Mouse (Mus musculus): ENCODE data around the gene Spock1. TPM values are rescaled to one million over a fixed set of nuclear protein-coding genes. Genes with fewer than 3 reads are reported as not detected.
A peak's percentile ranks its signal among the peaks of the same experiment; 100 is the strongest.
"Not testable (repeated sequence)": the region's sequence is repeated elsewhere in the genome, so short reads cannot be mapped to it uniquely, and the experiment has no call there.

Gene Spock1
- total RNA-seq, 2 experiments from 2014 or later, result not detected

GRCm38 (mm10) chr13:57522319-57522718 is 385.8 kb downstream of the Spock1 start:
- no peak for ATAC-seq (replicated peaks; ENCODE audit: poor library complexity)

- no peak for ATAC-seq (replicated peaks; ENCODE audit: poor library complexity)
Measured at GRCm38 (mm10) chr13:57521152-57521551, 387.0 kb downstream of the Spock1 start.

- ATAC-seq (replicated peaks; ENCODE audit: poor library complexity), result no peak
Measured at GRCm38 (mm10) chr13:57519790-57520189, 388.3 kb downstream of the Spock1 start.

- peak; percentile 52; the same call in 1 of the 2 replicates for ATAC-seq (replicated peaks; ENCODE audit: poor library complexity)
Measured at GRCm38 (mm10) chr13:57515737-57516136, 392.4 kb downstream of the Spock1 start.

- no peak for ATAC-seq (replicated peaks; ENCODE audit: poor library complexity)
Measured at GRCm38 (mm10) chr13:57501552-57501951, 406.6 kb downstream of the Spock1 start.

- no peak for ATAC-seq (replicated peaks; ENCODE audit: poor library complexity)
Measured at GRCm38 (mm10) chr13:57496778-57497177, 411.4 kb downstream of the Spock1 start.

- ATAC-seq (replicated peaks; ENCODE audit: poor library complexity), result no peak
Measured at GRCm38 (mm10) chr13:57494838-57495237, 413.3 kb downstream of the Spock1 start.

- no peak for ATAC-seq (replicated peaks; ENCODE audit: poor library complexity)
Measured at GRCm38 (mm10) chr13:57488926-57489325, 419.2 kb downstream of the Spock1 start.

GRCm38 (mm10) chr13:57484426-57485168 is 423.5 kb downstream of the Spock1 start:
- ATAC-seq (replicated peaks; ENCODE audit: poor library complexity), result no peak

- no peak for ATAC-seq (replicated peaks; ENCODE audit: poor library complexity)
Measured at GRCm38 (mm10) chr13:57476700-57477099, 431.4 kb downstream of the Spock1 start.

GRCm38 (mm10) chr13:57474068-57474467 is 434.1 kb downstream of the Spock1 start:
- ATAC-seq (replicated peaks; ENCODE audit: poor library complexity), result no peak

GRCm38 (mm10) chr13:57470922-57471321 is 437.2 kb downstream of the Spock1 start:
- not testable (repeated sequence) for ATAC-seq (replicated peaks; ENCODE audit: poor library complexity)

- no peak for ATAC-seq (replicated peaks; ENCODE audit: poor library complexity)
Measured at GRCm38 (mm10) chr13:57459978-57460377, 448.2 kb downstream of the Spock1 start.

- ATAC-seq (replicated peaks; ENCODE audit: poor library complexity), result no peak
Measured at GRCm38 (mm10) chr13:57450189-57450821, 457.8 kb downstream of the Spock1 start.

GRCm38 (mm10) chr13:57448906-57449305 is 459.2 kb downstream of the Spock1 start:
- no peak for ATAC-seq (replicated peaks; ENCODE audit: poor library complexity)

- ATAC-seq (replicated peaks; ENCODE audit: poor library complexity), result no peak
Measured at GRCm38 (mm10) chr13:57444977-57445376, 463.2 kb downstream of the Spock1 start.

- ATAC-seq (replicated peaks; ENCODE audit: poor library complexity), result no peak
Measured at GRCm38 (mm10) chr13:57440111-57440510, 468.0 kb downstream of the Spock1 start.

- no peak for ATAC-seq (replicated peaks; ENCODE audit: poor library complexity)
Measured at GRCm38 (mm10) chr13:57435726-57436220, 472.4 kb downstream of the Spock1 start.

- no peak for ATAC-seq (replicated peaks; ENCODE audit: poor library complexity)
Measured at GRCm38 (mm10) chr13:57433848-57434247, 474.3 kb downstream of the Spock1 start.

GRCm38 (mm10) chr13:57431815-57432214 is 476.3 kb downstream of the Spock1 start:
- no peak for ATAC-seq (replicated peaks; ENCODE audit: poor library complexity)

GRCm38 (mm10) chr13:57428840-57429239 is 479.3 kb downstream of the Spock1 start:
- ATAC-seq (replicated peaks; ENCODE audit: poor library complexity), result no peak

GRCm38 (mm10) chr13:57418781-57419180 is 489.4 kb downstream of the Spock1 start:
- no peak for ATAC-seq (replicated peaks; ENCODE audit: poor library complexity)

All from megakaryocyte progenitor cell, adult 5-6 weeks (primary cell).